Mouse (Mus musculus) hindbrain, embryonic 16.5 days (tissue): ENCODE data around the gene Ethe1. TPM values are rescaled to one million over a fixed set of nuclear protein-coding genes. Genes with fewer than 3 reads are reported as not detected.
A peak's percentile ranks its signal among the peaks of the same experiment; 100 is the strongest.

Experiments used
- ATAC-seq: fragments of 200-750 bp; cut with Nextera tagmentation; 2 replicates; pipeline ENCODE4 v1.8.0; 2017; ENCODE audit warnings: moderate TSS enrichment, moderate library complexity
- H3K27ac ChIP-seq: fragments of 300-500 bp; sonication (generic); 2 replicates; pipeline ENCODE4 v1.5.1; 2014; ENCODE audit warnings: low read depth, mild to moderate bottlenecking, control low read depth, low read length, moderate library complexity
- H3K27me3 ChIP-seq: fragments of 300-500 bp; sonication (generic); replicated peaks from 2 replicates; pipeline ENCODE4 v1.6.1; 2014; ENCODE audit warnings: low read length; ENCODE audit not compliant: control insufficient read depth, insufficient read depth
- H3K36me3 ChIP-seq: fragments of 300-500 bp; sonication (generic); 2 replicates; pipeline ENCODE4 v1.6.1; 2014; ENCODE audit warnings: mild to moderate bottlenecking, low read length, moderate library complexity, mixed read lengths; ENCODE audit not compliant: control insufficient read depth, insufficient read depth
- H3K4me1 ChIP-seq: fragments of 300-500 bp; sonication (generic); 2 replicates; pipeline ENCODE4 v1.6.1; 2014; ENCODE audit warnings: low read depth, low read length; ENCODE audit not compliant: control insufficient read depth, insufficient read depth
- H3K4me2 ChIP-seq: fragments of 300-500 bp; sonication (generic); 2 replicates; pipeline ENCODE4 v1.6.1; 2014; ENCODE audit warnings: mild to moderate bottlenecking, low read length, control low read depth, moderate library complexity
- H3K4me3 ChIP-seq: fragments of 300-500 bp; sonication (generic); 2 replicates; pipeline ENCODE4 v1.5.1; 2014; ENCODE audit warnings: mild to moderate bottlenecking, low read length, control low read depth, moderate library complexity
- H3K9ac ChIP-seq: fragments of 300-500 bp; sonication (generic); 2 replicates; pipeline ENCODE4 v1.6.1; 2014; ENCODE audit warnings: low read depth, mild to moderate bottlenecking, control low read depth, low read length, moderate library complexity
- H3K9me3 ChIP-seq: fragments of 300-500 bp; sonication (generic); 2 replicates; pipeline ENCODE4 v1.6.1; 2014; ENCODE audit warnings: mild to moderate bottlenecking, low read length, moderate library complexity; ENCODE audit not compliant: control insufficient read depth
- WGBS: fragments of 180-500 bp; shearing (Covaris S2); extraction: QIAGEN DNeasy Blood & Tissue Kit; methylation state at CpG from one replicate; pipeline ENCODE4 v1.1.7; 2014; 5-methylcytosine and 5-hydroxymethylcytosine counted together
- polyA plus RNA-seq: library from polyadenylated mRNA; unstranded; fragments of >200 nt; fragmentation: Nextera tagmentation; extraction: Ambion mirVana; gene quantifications from 2 replicates; pipeline ENCODE4 v1.2.1, GENCODE M21; 2015

Ethe1 gene
- polyA plus RNA-seq, 1 experiment from 2014 or later, result 30.9 TPM

DNA sequence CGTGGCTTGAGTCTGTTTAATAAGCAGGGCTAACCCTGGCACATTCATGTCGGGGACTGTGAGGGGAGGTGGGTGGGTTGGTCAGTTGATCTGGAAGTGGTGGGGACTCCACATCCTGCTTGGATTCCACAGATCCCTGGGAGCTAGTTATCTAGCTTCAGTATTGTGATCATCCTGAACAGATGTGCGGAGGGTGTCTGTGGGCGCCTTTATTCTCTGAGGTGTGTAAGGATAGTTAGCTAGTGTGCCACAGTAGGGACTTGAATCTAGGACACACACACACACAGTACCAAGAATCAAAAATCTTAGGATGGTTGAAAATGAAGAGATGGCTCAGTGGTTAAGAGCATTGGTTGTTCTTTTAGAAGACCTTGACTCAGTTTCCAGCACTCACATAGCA is 18.8 kb upstream of the Ethe1 start:
- Histone ChIP-seq H3K27ac (no peak overlapping the region), H3K4me1 (no peaks in the 10 kb centered on the region), H3K9ac (no peak overlapping the region), H3K4me3 (no peak overlapping the region), H3K9me3 (no peaks in the 10 kb centered on the region), H3K36me3 (peaks cover 26% of the 10 kb centered on the region), H3K4me2 (no peak overlapping the region), H3K27me3 (no peaks in the 10 kb centered on the region)
- ATAC-seq, result no peak
- WGBS, result 98% methylated on average over 4 of the region's 4 CpGs

- no peak for ATAC-seq
- no peak overlapping the region for H3K4me2 ChIP-seq
- H3K9me3 ChIP-seq, result no peaks in the 10 kb centered on the region
- H3K4me3 ChIP-seq, result no peak overlapping the region
- H3K27ac ChIP-seq, result no peak overlapping the region
- H3K27me3 ChIP-seq, result no peaks in the 10 kb centered on the region
- 86% methylated on average over 4 of the region's 4 CpGs for WGBS
- H3K9ac ChIP-seq, result no peak overlapping the region
- no peaks in the 10 kb centered on the region for H3K4me1 ChIP-seq
- peaks cover 26% of the 10 kb centered on the region for H3K36me3 ChIP-seq
Measured at GRCm38 (mm10) chr7:24571071-24571470, 16.3 kb upstream of the Ethe1 start.

DNA sequence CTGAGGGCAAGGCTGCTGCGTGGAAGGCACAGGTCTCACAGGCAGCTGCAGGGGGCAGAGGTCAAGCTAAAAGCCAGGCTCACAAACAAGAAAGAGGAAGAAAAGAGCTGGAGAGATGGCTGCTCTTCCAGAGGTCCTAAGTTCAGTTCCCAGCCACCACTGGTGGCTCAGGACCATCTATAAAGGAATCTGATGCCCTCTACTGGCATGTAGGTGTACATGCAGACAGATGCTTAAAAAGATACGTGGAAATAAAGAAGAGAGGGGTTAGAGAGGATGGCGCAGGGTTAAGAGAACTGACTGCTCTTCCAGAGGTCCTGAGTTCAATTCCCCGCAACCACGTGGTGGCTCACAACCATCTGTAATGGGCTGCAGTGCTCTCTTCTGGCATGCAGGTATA is 14.9 kb upstream of the Ethe1 start:
- Histone ChIP-seq H3K27ac (no peak overlapping the region), H3K36me3 (peaks cover 14% of the 10 kb centered on the region), H3K4me2 (no peak overlapping the region), H3K27me3 (no peaks in the 10 kb centered on the region), H3K4me3 (no peak overlapping the region), H3K4me1 (no peaks in the 10 kb centered on the region), H3K9ac (no peak overlapping the region), H3K9me3 (no peaks in the 10 kb centered on the region)
- 0 out of 2 replicates have a peak, but pooled peaks have one; percentile 19 for ATAC-seq
- 58% methylated on average over 5 of the region's 5 CpGs for WGBS

DNA sequence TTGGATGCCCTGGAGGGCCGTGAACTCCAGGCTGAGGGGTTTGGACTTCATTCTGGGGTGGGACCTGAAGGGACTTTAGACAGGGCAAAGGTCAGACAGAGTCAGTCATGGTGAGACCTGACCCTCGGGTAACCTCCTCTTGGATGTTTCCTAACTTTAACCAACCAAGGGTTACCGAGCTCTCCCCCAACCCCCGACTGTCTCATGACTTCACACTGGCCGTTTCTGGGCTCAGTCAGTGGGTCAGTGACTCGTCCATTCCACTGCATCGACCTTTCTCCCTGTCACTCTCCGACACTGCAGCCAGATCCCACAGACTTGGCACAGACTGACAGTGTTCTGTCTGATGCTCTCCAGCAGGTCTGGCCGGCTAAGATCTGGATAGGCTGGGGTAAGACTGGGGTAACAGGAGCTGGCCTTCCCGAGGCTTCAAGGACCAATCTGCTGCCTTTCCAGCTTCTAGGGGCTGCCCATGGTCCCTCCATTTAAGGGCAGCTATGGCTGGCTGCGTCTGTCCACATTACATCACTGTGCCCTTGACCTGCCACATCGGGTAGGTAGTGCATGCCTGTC is 13.0 kb upstream of the Ethe1 start:
- Histone ChIP-seq H3K4me1 (no peaks in the 10 kb centered on the region), H3K36me3 (peaks cover 7% of the 10 kb centered on the region; the same call in 1 of the 2 replicates), H3K27ac (no peak overlapping the region), H3K4me2 (no peak overlapping the region), H3K4me3 (no peak overlapping the region), H3K9ac (no peak overlapping the region), H3K27me3 (no peaks in the 10 kb centered on the region), H3K9me3 (no peaks in the 10 kb centered on the region)
- 63% methylated on average over 12 of the region's 12 CpGs for WGBS
- no peak for ATAC-seq

GRCm38 (mm10) chr7:24577811-24578210 is 9.5 kb upstream of the Ethe1 start:
- 92% methylated on average over 10 of the region's 10 CpGs for WGBS
- H3K4me1 ChIP-seq, result no peaks in the 10 kb centered on the region
- no peak overlapping the region for H3K27ac ChIP-seq
- H3K27me3 ChIP-seq, result no peaks in the 10 kb centered on the region
- H3K4me2 ChIP-seq, result no peak overlapping the region
- no peak for ATAC-seq
- no peaks in the 10 kb centered on the region for H3K9me3 ChIP-seq
- H3K9ac ChIP-seq, result no peak overlapping the region
- H3K4me3 ChIP-seq, result no peak overlapping the region
- peaks cover 4% of the 10 kb centered on the region; the same call in 1 of the 2 replicates for H3K36me3 ChIP-seq

GRCm38 (mm10) chr7:24584876-24585275 is 2.5 kb upstream of the Ethe1 start:
- Histone ChIP-seq H3K9me3 (peaks cover 4% of the 10 kb centered on the region; the same call in 1 of the 2 replicates), H3K4me3 (no peak overlapping the region)
- 85% methylated on average over 6 of the region's 6 CpGs for WGBS

GRCm38 (mm10) chr7:24585995-24586394 is 1.3 kb upstream of the Ethe1 start:
- H3K4me1 ChIP-seq, result peaks cover 8% of the 10 kb centered on the region; the same call in 1 of the 2 replicates
- peak overlapping the region; percentile 21; the same call in 1 of the 2 replicates for H3K4me2 ChIP-seq
- no peak overlapping the region for H3K27ac ChIP-seq
- H3K36me3 ChIP-seq, result no peaks in the 10 kb centered on the region
- no peak overlapping the region for H3K4me3 ChIP-seq
- 60% methylated on average over 14 of the region's 16 CpGs for WGBS
- peaks cover 4% of the 10 kb centered on the region; the same call in 1 of the 2 replicates for H3K9me3 ChIP-seq
- no peak for ATAC-seq
- no peak overlapping the region for H3K9ac ChIP-seq
- H3K27me3 ChIP-seq, result peaks cover 8% of the 10 kb centered on the region

More at GRCm38 (mm10) chr7:24584876-24585275, 2.5 kb upstream of the Ethe1 start:
- H3K36me3 ChIP-seq, result no peaks in the 10 kb centered on the region
- no peak overlapping the region for H3K27ac ChIP-seq
- peaks cover 8% of the 10 kb centered on the region; the same call in 1 of the 2 replicates for H3K4me1 ChIP-seq
- ATAC-seq, result no peak
- H3K27me3 ChIP-seq, result peaks cover 8% of the 10 kb centered on the region
- H3K9ac ChIP-seq, result no peak overlapping the region
- no peak overlapping the region for H3K4me2 ChIP-seq

- H3K27ac ChIP-seq, result no peak overlapping the region
- H3K4me1 ChIP-seq, result peaks cover 8% of the 10 kb centered on the region; the same call in 1 of the 2 replicates
- peak overlapping the region; percentile 74 for H3K4me2 ChIP-seq
- no peaks in the 10 kb centered on the region for H3K36me3 ChIP-seq
- 5% methylated on average over 8 of the region's 8 CpGs for WGBS
- H3K4me3 ChIP-seq, result peak overlapping the region; percentile 63
- H3K9ac ChIP-seq, result peak overlapping the region; percentile 84
- ATAC-seq, result peak; percentile 75
- H3K9me3 ChIP-seq, result peaks cover 4% of the 10 kb centered on the region; the same call in 1 of the 2 replicates
- peaks cover 8% of the 10 kb centered on the region for H3K27me3 ChIP-seq
Measured at GRCm38 (mm10) chr7:24586828-24587227, 515 bp upstream of the Ethe1 start.

GRCm38 (mm10) chr7:24588336-24588735 is 993 bp downstream of the Ethe1 start:
- Histone ChIP-seq H3K9me3 (peaks cover 4% of the 10 kb centered on the region; the same call in 1 of the 2 replicates), H3K4me3 (no peak overlapping the region), H3K36me3 (no peaks in the 10 kb centered on the region), H3K27me3 (peaks cover 8% of the 10 kb centered on the region), H3K27ac (no peak overlapping the region), H3K4me1 (peaks cover 13% of the 10 kb centered on the region), H3K9ac (no peak overlapping the region), H3K4me2 (no peak overlapping the region)
- WGBS, result 84% methylated on average over 13 of the region's 13 CpGs
- ATAC-seq, result no peak
